Mouse (Mus musculus) heart, postnatal 25 days (tissue): ENCODE data around the gene A830018L16Rik. TPM values are rescaled to one million over a fixed set of nuclear protein-coding genes. Genes with fewer than 3 reads are reported as not detected.
A peak's percentile ranks its signal among the peaks of the same experiment; 100 is the strongest.
"Not testable (repeated sequence)": the region's sequence is repeated elsewhere in the genome, so short reads cannot be mapped to it uniquely, and the experiment has no call there.

Experiments used
- DNase-seq: peaks from one replicate; pipeline ENCODE4 v3.0.0; 2022; ENCODE audit warnings: low spot score
- intact Hi-C: fragments of 180-260 bp; cut with DNase I; formaldehyde crosslinking; loops from one replicate; pipeline ENCODE4 v1.15.1; 2025
- total RNA-seq, 2 experiments: library from RNA; stranded (reverse); gene quantifications; 2 replicates each; pipeline ENCODE4 v1.2.3; 2021

A830018L16Rik gene
- not detected for total RNA-seq

GRCm38 (mm10) chr1:11413894-11414556, at the start of gene A830018L16Rik:
TSS of gene A830018L16Rik (plus strand) at chr1:11414105.
- intact Hi-C loops, result loop anchor here (5.0 kb wide), 1 partner anchor 182 kb away; no protein-coding TSS in a partner anchor
- peak; percentile 8 for DNase-seq

- no peak for DNase-seq
- intact Hi-C loops, result no loop called here
Measured at GRCm38 (mm10) chr1:11385846-11386245, 28.1 kb upstream of the A830018L16Rik start.

- intact Hi-C loops, result no loop called here
- DNase-seq, result no peak
Measured at GRCm38 (mm10) chr1:11395408-11395807, 18.5 kb upstream of the A830018L16Rik start.

- DNase-seq, result no peak
- intact Hi-C loops, result no loop called here
Measured at GRCm38 (mm10) chr1:11395996-11396736, 17.7 kb upstream of the A830018L16Rik start.

GRCm38 (mm10) chr1:11401159-11401558, 12.7 kb upstream of the A830018L16Rik start:
- intact Hi-C loops, result no loop called here
- no peak for DNase-seq

- no peak for DNase-seq
- intact Hi-C loops, result no loop called here
Measured at GRCm38 (mm10) chr1:11405527-11405926, 8.4 kb upstream of the A830018L16Rik start.

- intact Hi-C loops, result no loop called here
- no peak for DNase-seq
Measured at GRCm38 (mm10) chr1:11406026-11406425, 7.9 kb upstream of the A830018L16Rik start.

- intact Hi-C loops, result loop anchor here (5.0 kb wide), 1 partner anchor 182 kb away; no protein-coding TSS in a partner anchor
- DNase-seq, result no peak
Measured at GRCm38 (mm10) chr1:11414560-11414959, 655 bp downstream of the A830018L16Rik start.

GRCm38 (mm10) chr1:11427310-11427709, 13.4 kb downstream of the A830018L16Rik start:
- DNase-seq, result no peak
- intact Hi-C loops, result no loop called here

GRCm38 (mm10) chr1:11458353-11458752, 44.4 kb downstream of the A830018L16Rik start:
- DNase-seq, result peak; percentile 20

GRCm38 (mm10) chr1:11466325-11466724, 52.4 kb downstream of the A830018L16Rik start:
- intact Hi-C loops, result loop anchor here (10.0 kb wide), 1 partner anchor 232 kb away; no protein-coding TSS in a partner anchor
- no peak for DNase-seq

More at GRCm38 (mm10) chr1:11458353-11458752, 44.4 kb downstream of the A830018L16Rik start:
- intact Hi-C loops, result no loop called here

- no peak for DNase-seq
- intact Hi-C loops, result loop anchor here (10.0 kb wide), 1 partner anchor 232 kb away; no protein-coding TSS in a partner anchor
Measured at GRCm38 (mm10) chr1:11467065-11467643, 53.2 kb downstream of the A830018L16Rik start.

GRCm38 (mm10) chr1:11492936-11493335, 79.0 kb downstream of the A830018L16Rik start:
- no peak for DNase-seq
- intact Hi-C loops, result no loop called here

- intact Hi-C loops, result no loop called here
Measured at GRCm38 (mm10) chr1:11501556-11501955, 87.7 kb downstream of the A830018L16Rik start.

GRCm38 (mm10) chr1:11549810-11550209, 135.9 kb downstream of the A830018L16Rik start:
- DNase-seq, intact Hi-C loops: not testable (repeated sequence)

More at GRCm38 (mm10) chr1:11501556-11501955, 87.7 kb downstream of the A830018L16Rik start:
- no peak for DNase-seq

GRCm38 (mm10) chr1:11565309-11565708, 151.4 kb downstream of the A830018L16Rik start:
- DNase-seq, result no peak
- intact Hi-C loops, result no loop called here

- DNase-seq, result no peak
- intact Hi-C loops, result no loop called here
Measured at GRCm38 (mm10) chr1:11566730-11567129, 152.8 kb downstream of the A830018L16Rik start.

- no peak for DNase-seq
- intact Hi-C loops, result no loop called here
Measured at GRCm38 (mm10) chr1:11567300-11567885, 153.5 kb downstream of the A830018L16Rik start.

GRCm38 (mm10) chr1:11570274-11570673, 156.4 kb downstream of the A830018L16Rik start:
- DNase-seq, result no peak

GRCm38 (mm10) chr1:11573462-11573861, 159.6 kb downstream of the A830018L16Rik start:
- no peak for DNase-seq

More at GRCm38 (mm10) chr1:11570274-11570673, 156.4 kb downstream of the A830018L16Rik start:
- intact Hi-C loops, result no loop called here

More at GRCm38 (mm10) chr1:11573462-11573861, 159.6 kb downstream of the A830018L16Rik start:
- intact Hi-C loops, result no loop called here
